Mouse (Mus musculus): ENCODE measurements around the gene Tarsl2.

DNA sequence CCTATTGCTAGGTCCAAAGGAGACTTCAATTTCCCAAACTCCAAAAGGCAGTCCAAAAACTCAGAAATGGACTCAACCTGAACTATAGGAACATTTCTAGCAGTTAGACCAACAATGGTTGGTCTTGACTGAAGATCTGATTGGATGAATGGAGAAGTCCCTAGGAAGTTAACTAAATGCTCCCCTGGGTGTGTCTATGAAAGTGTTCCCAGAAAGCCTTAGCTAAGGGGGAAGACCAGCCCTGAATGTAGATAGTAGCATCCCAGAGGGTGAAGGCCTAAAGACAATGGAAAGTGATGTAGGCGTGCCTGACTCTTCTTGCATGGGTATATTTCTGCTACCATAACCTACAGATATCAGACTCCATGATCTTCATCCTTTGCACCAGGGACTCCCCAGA is 63.8 kb downstream of the Tarsl2 start:
- no peak for TF ChIP-seq CTCF (IDR thresholded peaks at IDR 0.05; ENCODE audit: borderline replicate concordance, insufficient read depth, low read depth, low read length)
- no peak for TF ChIP-seq POLR2A (IDR thresholded peaks at IDR 0.05; ENCODE audit: borderline replicate concordance, insufficient read depth, low read length)
